Mouse (Mus musculus): ENCODE data around the gene Prpf4. TPM values are rescaled to one million over a fixed set of nuclear protein-coding genes. Genes with fewer than 3 reads are reported as not detected.

Gene Prpf4
- polyA plus RNA-seq (2015; fragmentation: Nextera tagmentation; extraction: Ambion mirVana), result 25.2 and 25.8 TPM in 2 replicates

DNA sequence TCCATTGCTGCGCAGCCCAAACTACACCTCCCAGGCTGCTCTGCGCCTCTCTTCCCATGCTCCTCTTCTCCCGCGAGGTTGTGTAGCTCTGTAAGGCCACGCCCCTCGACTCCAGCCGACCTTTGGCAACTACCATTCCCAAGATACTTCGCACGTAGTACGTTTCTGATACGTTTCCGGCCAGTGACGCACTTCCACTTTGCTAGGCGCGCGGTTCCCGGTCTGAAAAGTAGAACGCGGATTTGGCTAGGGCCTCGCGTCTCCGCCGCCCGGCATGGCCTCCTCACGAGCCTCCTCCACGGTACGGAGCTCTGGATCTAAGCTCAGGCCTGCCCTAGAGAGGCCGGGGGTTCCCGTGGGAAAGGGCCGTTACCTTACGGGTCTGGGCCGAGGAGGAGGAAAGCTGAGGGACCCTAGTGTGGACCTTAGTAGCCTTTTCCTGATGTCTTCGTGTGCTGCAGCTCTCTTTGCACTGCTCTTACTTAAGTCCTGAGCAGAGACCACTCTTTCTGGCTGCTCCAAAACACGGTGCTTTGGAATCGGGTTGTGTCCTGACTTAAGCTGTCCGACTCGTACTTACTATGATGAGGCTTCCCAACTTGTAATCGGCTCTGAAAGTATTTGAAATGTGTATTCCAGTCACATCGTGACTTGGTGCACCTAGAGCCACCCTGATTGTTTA lies at the start of gene Prpf4, which contains the start of gene Cdc26:
Gene Prpf4 (plus strand): TSS at position 197 of the 682 bp plus-strand sequence.
Gene Cdc26 (minus strand): TSS at position 42 of the 682 bp plus-strand sequence.
- ATAC-seq (ENCODE audit: low FRiP score, low TSS enrichment), result peak; percentile 99
- Histone ChIP-seq H3K27ac (ENCODE audit: low read length) (peak within 1 kb of the TSS; percentile 90), H3K4me1 (ENCODE audit: insufficient read depth, low read length) (peaks cover 26% of the 10 kb centered on the region), H3K4me2 (replicated peaks; ENCODE audit: low read depth, low read length) (peak within 1 kb of the TSS; percentile 64), H3K9ac (replicated peaks; ENCODE audit: low read length) (peak within 1 kb of the TSS; percentile 90), H3K9me3 (ENCODE audit: low read length) (no peaks in the 10 kb centered on the region), H3K36me3 (ENCODE audit: insufficient read depth, low read length) (peaks cover 24% of the 10 kb centered on the region), H3K4me3 (ENCODE audit: low read length) (peak within 1 kb of the TSS; percentile 87), H3K27me3 (ENCODE audit: insufficient read depth, low read length) (no peaks in the 10 kb centered on the region)
- under 1% methylated on average over 39 of the region's 39 CpGs for WGBS

- 52% methylated on average over 7 of the region's 7 CpGs for WGBS
- Histone ChIP-seq H3K4me3 (ENCODE audit: low read length) (peak overlapping the region; percentile 76), H3K9me3 (ENCODE audit: low read length) (no peaks in the 10 kb centered on the region), H3K36me3 (ENCODE audit: insufficient read depth, low read length) (0 out of 2 replicates have a peak, but pooled peaks cover 9% of the 10 kb centered on the region), H3K4me2 (replicated peaks; ENCODE audit: low read depth, low read length) (peak overlapping the region; percentile 87), H3K4me1 (ENCODE audit: insufficient read depth, low read length) (peaks cover 24% of the 10 kb centered on the region), H3K27ac (ENCODE audit: low read length) (peak overlapping the region; percentile 70), H3K27me3 (ENCODE audit: insufficient read depth, low read length) (no peaks in the 10 kb centered on the region), H3K9ac (replicated peaks; ENCODE audit: low read length) (peak overlapping the region; percentile 83)
- no peak for ATAC-seq (ENCODE audit: low FRiP score, low TSS enrichment)
These were observed 49.3 kb upstream of the Prpf4 start for GRCm38 (mm10) chr4:62359256-62359775.

GRCm38 (mm10) chr4:62360088-62360804 lies 48.4 kb upstream of the Prpf4 start, which contains the start of the genes Fkbp15 and Slc31a1:
Gene Fkbp15 (minus strand): TSS chr4:62360548.
Gene Slc31a1 (plus strand): TSS chr4:62360727.
- Histone ChIP-seq H3K4me1 (ENCODE audit: insufficient read depth, low read length) (peaks cover 24% of the 10 kb centered on the region), H3K27me3 (ENCODE audit: insufficient read depth, low read length) (no peaks in the 10 kb centered on the region), H3K27ac (ENCODE audit: low read length) (peak within 1 kb of the TSS; percentile 70), H3K4me2 (replicated peaks; ENCODE audit: low read depth, low read length) (peak within 1 kb of the TSS; percentile 87), H3K4me3 (ENCODE audit: low read length) (peak within 1 kb of the TSS; percentile 76), H3K9ac (replicated peaks; ENCODE audit: low read length) (peak within 1 kb of the TSS; percentile 83), H3K36me3 (ENCODE audit: insufficient read depth, low read length) (0 out of 2 replicates have a peak, but pooled peaks cover 3% of the 10 kb centered on the region), H3K9me3 (ENCODE audit: low read length) (no peaks in the 10 kb centered on the region)
- WGBS, result under 1% methylated on average over 51 of the region's 51 CpGs
- peak; percentile 100 for ATAC-seq (ENCODE audit: low FRiP score, low TSS enrichment)

DNA sequence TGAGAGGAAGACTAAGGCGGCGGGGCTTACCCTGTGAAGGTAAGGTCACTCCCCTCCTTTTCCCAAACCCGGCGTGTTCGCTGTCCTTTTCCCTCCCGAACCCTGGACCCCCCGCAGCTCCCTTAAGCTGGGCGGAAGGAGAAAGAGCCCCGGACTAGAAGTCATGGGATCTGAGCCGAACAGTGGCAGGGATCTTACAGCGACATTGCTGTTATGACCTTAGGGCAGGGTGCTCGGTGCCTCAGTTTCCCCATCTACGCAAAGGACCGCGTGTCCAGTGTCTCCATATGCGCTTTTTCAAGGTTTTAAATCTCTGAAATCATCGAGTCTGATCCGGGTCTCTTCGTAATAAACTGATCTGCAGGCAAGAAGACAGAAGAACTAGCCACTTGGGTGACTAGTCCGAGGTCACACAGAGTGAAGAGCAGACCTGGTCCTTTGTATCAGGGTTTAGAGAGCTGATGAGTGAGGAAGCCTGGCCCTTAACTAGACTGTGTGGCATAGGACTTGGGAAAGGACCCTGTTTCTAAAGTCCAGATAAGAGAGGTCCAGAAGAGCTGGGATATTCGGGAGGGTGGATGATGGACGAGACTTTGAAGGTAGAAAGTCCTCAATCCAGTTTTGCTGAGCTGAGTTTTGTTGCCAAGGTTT lies 47.7 kb upstream of the Prpf4 start:
- Histone ChIP-seq H3K27ac (ENCODE audit: low read length) (peak overlapping the region; percentile 62), H3K4me1 (ENCODE audit: insufficient read depth, low read length) (peaks cover 24% of the 10 kb centered on the region), H3K4me3 (ENCODE audit: low read length) (peak overlapping the region; percentile 76), H3K9ac (replicated peaks; ENCODE audit: low read length) (peak overlapping the region; percentile 82), H3K36me3 (ENCODE audit: insufficient read depth, low read length) (0 out of 2 replicates have a peak, but pooled peaks cover 3% of the 10 kb centered on the region), H3K9me3 (ENCODE audit: low read length) (no peaks in the 10 kb centered on the region), H3K4me2 (replicated peaks; ENCODE audit: low read depth, low read length) (peak overlapping the region; percentile 79), H3K27me3 (ENCODE audit: insufficient read depth, low read length) (no peaks in the 10 kb centered on the region)
- WGBS, result under 1% methylated on average over 22 of the region's 22 CpGs
- peak; percentile 21 for ATAC-seq (ENCODE audit: low FRiP score, low TSS enrichment)

DNA sequence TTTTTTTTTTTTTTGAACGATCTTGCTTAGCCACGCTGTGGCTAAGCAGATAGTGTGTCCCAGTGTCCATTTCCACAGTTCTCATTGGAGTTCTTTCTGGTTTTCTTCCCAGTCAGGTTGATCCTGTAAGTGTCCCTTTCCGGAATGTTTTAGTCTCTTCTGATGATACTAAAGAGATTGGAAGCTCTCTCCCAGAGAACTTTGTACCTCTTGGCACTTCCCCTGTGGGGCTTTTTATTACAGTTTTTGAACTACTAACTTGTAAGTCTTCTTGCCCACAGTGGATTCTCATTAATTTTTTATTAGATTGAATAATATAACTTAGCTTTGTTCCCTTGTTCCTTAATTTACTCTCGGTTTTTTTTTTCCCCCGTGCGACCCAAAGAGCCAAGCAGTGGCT lies 47.0 kb upstream of the Prpf4 start:
- Histone ChIP-seq H3K4me2 (replicated peaks; ENCODE audit: low read depth, low read length) (peak overlapping the region; percentile 79), H3K27ac (ENCODE audit: low read length) (0 out of 2 replicates have a peak overlapping the region, but pooled peaks have one; percentile 8), H3K9me3 (ENCODE audit: low read length) (no peaks in the 10 kb centered on the region), H3K4me1 (ENCODE audit: insufficient read depth, low read length) (peaks cover 28% of the 10 kb centered on the region), H3K4me3 (ENCODE audit: low read length) (peak overlapping the region; percentile 76), H3K9ac (replicated peaks; ENCODE audit: low read length) (peak overlapping the region; percentile 82), H3K27me3 (ENCODE audit: insufficient read depth, low read length) (no peaks in the 10 kb centered on the region), H3K36me3 (ENCODE audit: insufficient read depth, low read length) (0 out of 2 replicates have a peak, but pooled peaks cover 3% of the 10 kb centered on the region)
- no peak for ATAC-seq (ENCODE audit: low FRiP score, low TSS enrichment)
- WGBS, result 39% methylated on average over 6 of the region's 6 CpGs

DNA sequence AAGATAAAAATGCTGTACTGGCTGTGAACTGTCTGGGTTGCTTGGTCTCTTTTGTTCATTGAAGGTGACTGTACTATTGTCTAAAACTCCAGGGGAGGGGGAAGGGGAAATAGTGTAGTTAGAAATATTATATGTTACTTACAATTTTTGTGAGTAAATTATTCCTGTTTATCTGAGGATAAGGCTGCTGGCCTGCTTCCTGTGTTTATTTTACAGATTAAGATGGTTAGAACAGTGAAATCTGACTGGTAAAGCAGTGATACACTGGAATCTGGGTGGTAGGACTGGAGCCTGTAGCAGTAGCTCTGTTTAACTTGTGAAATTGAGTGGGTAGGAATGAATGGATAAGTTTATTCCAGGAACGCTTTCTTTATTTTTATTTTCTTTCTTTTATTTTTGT lies 46.6 kb upstream of the Prpf4 start:
- ATAC-seq (ENCODE audit: low FRiP score, low TSS enrichment), result no peak
- Histone ChIP-seq H3K36me3 (ENCODE audit: insufficient read depth, low read length) (0 out of 2 replicates have a peak, but pooled peaks cover 3% of the 10 kb centered on the region), H3K27ac (ENCODE audit: low read length) (no peak overlapping the region)

GRCm38 (mm10) chr4:62362437-62362836 lies 46.2 kb upstream of the Prpf4 start:
- no peak for ATAC-seq (ENCODE audit: low FRiP score, low TSS enrichment)
- Histone ChIP-seq H3K36me3 (ENCODE audit: insufficient read depth, low read length) (0 out of 2 replicates have a peak, but pooled peaks cover 3% of the 10 kb centered on the region), H3K9ac (replicated peaks; ENCODE audit: low read length) (no peak overlapping the region), H3K27ac (ENCODE audit: low read length) (no peak overlapping the region), H3K9me3 (ENCODE audit: low read length) (no peaks in the 10 kb centered on the region), H3K4me3 (ENCODE audit: low read length) (no peak overlapping the region), H3K4me1 (ENCODE audit: insufficient read depth, low read length) (peaks cover 28% of the 10 kb centered on the region), H3K27me3 (ENCODE audit: insufficient read depth, low read length) (no peaks in the 10 kb centered on the region), H3K4me2 (replicated peaks; ENCODE audit: low read depth, low read length) (no peak overlapping the region)
- 74% methylated on average over 2 of the region's 2 CpGs for whole genome bisulfite sequencing

More for the DNA sequence above, 46.6 kb upstream of the Prpf4 start:
- peak overlapping the region; percentile 76 for H3K4me3 ChIP-seq (ENCODE audit: low read length)
- H3K27me3 ChIP-seq (ENCODE audit: insufficient read depth, low read length), result no peaks in the 10 kb centered on the region
- peaks cover 28% of the 10 kb centered on the region for H3K4me1 ChIP-seq (ENCODE audit: insufficient read depth, low read length)
- WGBS, result 90% methylated on average over 1 of the region's 1 CpGs
- no peaks in the 10 kb centered on the region for H3K9me3 ChIP-seq (ENCODE audit: low read length)
- peak overlapping the region; percentile 33; the same call in 1 of the 2 replicates for H3K9ac ChIP-seq (replicated peaks; ENCODE audit: low read length)
- peak overlapping the region; percentile 79 for H3K4me2 ChIP-seq (replicated peaks; ENCODE audit: low read depth, low read length)

- H3K36me3 ChIP-seq (ENCODE audit: insufficient read depth, low read length), result no peaks in the 10 kb centered on the region
- no peak overlapping the region for H3K4me3 ChIP-seq (ENCODE audit: low read length)
- H3K27ac ChIP-seq (ENCODE audit: low read length), result no peak overlapping the region
- WGBS, result 84% methylated on average over 8 of the region's 8 CpGs
- H3K9me3 ChIP-seq (ENCODE audit: low read length), result no peaks in the 10 kb centered on the region
- H3K9ac ChIP-seq (replicated peaks; ENCODE audit: low read length), result no peak overlapping the region
- no peaks in the 10 kb centered on the region for H3K27me3 ChIP-seq (ENCODE audit: insufficient read depth, low read length)
- peaks cover 23% of the 10 kb centered on the region for H3K4me1 ChIP-seq (ENCODE audit: insufficient read depth, low read length)
- no peak overlapping the region for H3K4me2 ChIP-seq (replicated peaks; ENCODE audit: low read depth, low read length)
- no peak for ATAC-seq (ENCODE audit: low FRiP score, low TSS enrichment)
These were observed 44.3 kb upstream of the Prpf4 start for GRCm38 (mm10) chr4:62364299-62364698.

GRCm38 (mm10) chr4:62366291-62366690 lies 42.3 kb upstream of the Prpf4 start:
- no peaks in the 10 kb centered on the region for H3K9me3 ChIP-seq (ENCODE audit: low read length)
- no peak overlapping the region for H3K9ac ChIP-seq (replicated peaks; ENCODE audit: low read length)
- whole genome bisulfite sequencing, result 68% methylated on average over 4 of the region's 4 CpGs
- peaks cover 18% of the 10 kb centered on the region for H3K4me1 ChIP-seq (ENCODE audit: insufficient read depth, low read length)
- H3K4me2 ChIP-seq (replicated peaks; ENCODE audit: low read depth, low read length), result no peak overlapping the region
- ATAC-seq (ENCODE audit: low FRiP score, low TSS enrichment), result no peak
- H3K27ac ChIP-seq (ENCODE audit: low read length), result no peak overlapping the region
- H3K4me3 ChIP-seq (ENCODE audit: low read length), result no peak overlapping the region
- H3K27me3 ChIP-seq (ENCODE audit: insufficient read depth, low read length), result no peaks in the 10 kb centered on the region
- no peaks in the 10 kb centered on the region for H3K36me3 ChIP-seq (ENCODE audit: insufficient read depth, low read length)
